Mouse (Mus musculus) A20 (cell line): Measurements from ENCODE around the gene H2al1d.
"Not testable (repeated sequence)": the region's sequence is repeated elsewhere in the genome, so short reads cannot be mapped to it uniquely, and the experiment has no call there.

Source experiments
- DNase-seq: peaks from one replicate; pipeline ENCODE4 v3.0.0-alpha.2; 2011; ENCODE audit warnings: low read depth, low spot score

Gene H2al1d

GRCm38 (mm10) chrX:11308524-11308923 lies at the start of gene H2al1d:
H2al1d (plus strand) TSS chrX:11308824.
- not testable (repeated sequence) for DNase-seq

DNA sequence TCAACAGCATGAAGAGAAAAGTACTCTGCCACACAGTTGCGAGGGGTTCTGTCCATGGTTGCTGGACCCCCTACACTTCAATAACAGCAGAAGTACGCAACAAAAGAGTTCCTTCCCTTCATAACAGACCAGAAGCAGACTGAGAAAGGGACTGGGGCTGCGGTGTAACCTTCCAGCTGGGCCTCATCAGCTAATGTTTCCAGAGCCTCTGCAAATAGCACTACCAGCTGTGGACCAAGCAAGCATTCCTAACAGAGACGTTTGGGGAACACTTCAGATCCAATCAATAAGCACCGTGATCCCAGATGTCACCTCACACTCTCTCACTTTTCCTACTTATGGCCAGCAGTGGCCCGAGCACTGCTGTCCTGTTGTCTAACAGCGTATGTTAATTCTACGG lies 43.7 kb upstream of the H2al1d start:
- no peak for DNase-seq

DNA sequence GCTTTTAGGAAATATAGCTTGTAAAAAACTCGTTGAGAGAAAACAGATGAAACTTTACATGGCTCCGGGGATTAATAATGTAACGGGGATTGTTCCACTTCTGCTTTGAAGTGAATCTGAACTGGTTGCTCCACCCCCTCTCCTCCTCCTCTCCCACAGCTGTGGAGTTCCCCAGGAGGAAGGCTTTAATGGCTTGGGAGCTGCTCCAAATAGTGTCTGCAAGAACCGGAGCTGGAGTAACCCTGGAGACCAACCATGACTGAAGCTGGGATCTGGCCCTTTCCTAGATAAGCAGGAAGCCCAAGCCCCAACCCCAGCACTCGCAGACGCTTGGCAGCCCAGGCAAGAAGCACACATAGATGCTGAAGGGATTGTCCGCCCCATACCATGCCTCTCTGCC lies 40.8 kb upstream of the H2al1d start:
- DNase-seq = no peak

DNA sequence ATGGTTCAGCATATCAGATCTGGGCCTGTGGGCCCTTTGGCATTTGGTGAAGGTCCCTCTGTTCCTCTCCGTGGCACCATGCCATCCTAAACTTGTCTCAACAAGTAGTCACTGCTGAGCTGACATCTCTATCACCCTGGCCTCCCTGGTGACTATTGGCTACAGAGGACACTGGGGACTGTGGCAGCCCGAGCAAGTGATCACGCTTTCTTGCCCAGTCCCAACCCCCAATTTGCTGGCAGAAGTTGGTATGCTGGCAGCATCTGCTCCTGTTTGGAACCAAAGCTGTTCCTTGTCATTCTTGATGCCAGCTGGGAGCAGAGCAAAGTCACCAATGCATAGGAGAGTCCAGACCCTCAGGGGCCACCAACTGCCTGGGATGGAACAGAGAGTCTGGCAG lies 39.5 kb upstream of the H2al1d start:
- no peak for DNase-seq

- no peak for DNase-seq
These were observed 35.4 kb upstream of the H2al1d start for GRCm38 (mm10) chrX:11273190-11273589.

GRCm38 (mm10) chrX:11277083-11277482 lies 31.5 kb upstream of the H2al1d start:
- no peak for DNase-seq

- no peak for DNase-seq
These were observed 27.9 kb upstream of the H2al1d start for GRCm38 (mm10) chrX:11280741-11281140.

- no peak for DNase-seq
These were observed 20.2 kb upstream of the H2al1d start for GRCm38 (mm10) chrX:11288306-11288882.

DNA sequence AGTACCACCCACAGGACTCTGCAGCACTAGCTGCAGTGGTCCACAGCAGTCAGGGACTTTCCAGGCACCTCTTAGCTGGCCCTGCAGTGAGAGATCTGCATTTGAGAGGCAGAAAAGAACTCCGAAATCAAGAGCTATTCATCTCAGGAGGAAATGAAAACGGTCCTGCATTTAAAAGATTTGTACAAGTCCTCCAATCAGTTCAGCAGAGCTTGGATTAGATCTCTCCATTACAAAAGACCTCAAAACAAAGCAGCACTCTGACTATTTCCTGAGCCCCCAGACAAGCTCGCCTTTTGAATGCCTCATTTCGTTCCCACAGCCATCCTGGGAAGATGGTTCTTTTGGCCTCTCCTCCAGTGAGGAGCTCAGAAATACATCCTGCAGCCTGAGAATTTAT lies 19.4 kb upstream of the H2al1d start:
- no peak for DNase-seq

DNA sequence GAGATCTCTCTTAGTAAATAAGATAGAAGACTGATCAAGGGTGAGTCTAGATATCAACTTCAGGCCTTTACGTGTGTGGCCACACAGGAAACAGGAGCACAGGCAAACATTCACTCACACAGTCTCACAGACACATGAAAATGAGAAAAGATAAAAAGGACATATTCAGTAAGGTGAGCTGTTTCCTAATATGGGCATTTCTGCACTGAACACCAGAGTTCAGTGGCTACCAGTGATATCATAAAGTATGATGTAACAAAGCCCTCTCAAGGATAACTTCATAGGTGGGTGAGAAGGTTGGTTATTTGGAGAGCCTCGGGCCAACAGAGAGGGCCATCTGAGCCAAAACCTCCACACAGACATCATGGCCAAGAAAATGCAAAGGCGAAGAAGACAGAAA lies 9.7 kb upstream of the H2al1d start, which contains the start of gene H2al1a:
H2al1a (plus strand) TSS at position 301 of the 400 bp plus-strand sequence.
- not testable (repeated sequence) for DNase-seq

DNA sequence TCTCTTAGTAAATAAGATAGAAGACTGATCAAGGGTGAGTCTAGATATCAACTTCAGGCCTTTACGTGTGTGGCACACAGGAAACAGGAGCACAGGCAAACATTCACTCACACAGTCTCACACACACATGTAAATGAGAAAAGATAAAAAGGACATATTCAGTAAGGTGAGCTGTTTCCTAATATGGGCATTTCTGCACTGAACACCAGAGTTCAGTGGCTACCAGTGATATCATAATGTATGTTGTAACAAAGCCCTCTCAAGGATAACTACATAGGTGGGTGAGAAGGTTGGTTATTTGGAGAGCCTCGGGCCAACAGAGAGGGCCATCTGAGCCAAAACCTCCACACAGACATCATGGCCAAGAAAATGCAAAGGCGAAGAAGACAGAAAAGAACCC lies 6.5 kb upstream of the H2al1d start, which contains the start of gene H2al1b:
H2al1b (plus strand) TSS at position 301 of the 400 bp plus-strand sequence.
- not testable (repeated sequence) for DNase-seq

GRCm38 (mm10) chrX:11305355-11305754 lies 3.3 kb upstream of the H2al1d start, which contains the start of gene H2al1c:
H2al1c (plus strand) TSS chrX:11305655.
- not testable (repeated sequence) for DNase-seq

DNA sequence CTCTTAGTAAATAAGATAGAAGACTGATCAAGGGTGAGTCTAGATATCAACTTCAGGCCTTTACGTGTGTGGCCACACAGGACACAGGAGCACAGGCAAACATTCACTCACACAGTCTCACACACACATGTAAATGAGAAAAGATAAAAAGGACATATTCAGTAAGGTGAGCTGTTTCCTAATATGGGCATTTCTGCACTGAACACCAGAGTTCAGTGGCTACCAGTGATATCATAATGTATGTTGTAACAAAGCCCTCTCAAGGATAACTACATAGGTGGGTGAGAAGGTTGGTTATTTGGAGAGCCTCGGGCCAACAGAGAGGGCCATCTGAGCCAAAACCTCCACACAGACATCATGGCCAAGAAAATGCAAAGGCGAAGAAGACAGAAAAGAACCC lies 3.0 kb downstream of the H2al1d start, which contains the start of gene H2al1e:
H2al1e (plus strand) TSS at position 301 of the 400 bp plus-strand sequence.
- not testable (repeated sequence) for DNase-seq

DNA sequence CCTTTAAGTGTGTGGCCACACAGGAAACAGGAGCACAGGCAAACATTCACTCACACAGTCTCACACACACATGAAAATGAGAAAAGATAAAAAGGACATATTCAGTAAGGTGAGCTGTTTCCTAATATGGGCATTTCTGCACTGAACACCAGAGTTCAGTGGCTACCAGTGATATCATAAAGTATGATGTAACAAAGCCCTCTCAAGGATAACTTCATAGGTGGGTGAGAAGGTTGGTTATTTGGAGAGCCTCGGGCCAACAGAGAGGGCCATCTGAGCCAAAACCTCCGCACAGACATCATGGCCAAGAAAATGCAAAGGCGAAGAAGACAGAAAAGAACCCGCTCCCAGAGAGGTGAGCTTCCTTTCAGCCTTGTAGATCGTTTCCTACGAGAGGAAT lies 6.2 kb downstream of the H2al1d start, which contains the start of gene H2al1f:
H2al1f (plus strand) TSS at position 301 of the 400 bp plus-strand sequence.
- not testable (repeated sequence) for DNase-seq

GRCm38 (mm10) chrX:11317956-11318355 lies 9.3 kb downstream of the H2al1d start, which contains the start of gene H2al1g:
H2al1g (plus strand) TSS chrX:11318256.
- DNase-seq = not testable (repeated sequence)

- DNase-seq = not testable (repeated sequence)
These were observed 12.6 kb downstream of the H2al1d start, which contains the start of gene H2al1h for GRCm38 (mm10) chrX:11321192-11321591. H2al1h (plus strand) TSS chrX:11321492.

DNA sequence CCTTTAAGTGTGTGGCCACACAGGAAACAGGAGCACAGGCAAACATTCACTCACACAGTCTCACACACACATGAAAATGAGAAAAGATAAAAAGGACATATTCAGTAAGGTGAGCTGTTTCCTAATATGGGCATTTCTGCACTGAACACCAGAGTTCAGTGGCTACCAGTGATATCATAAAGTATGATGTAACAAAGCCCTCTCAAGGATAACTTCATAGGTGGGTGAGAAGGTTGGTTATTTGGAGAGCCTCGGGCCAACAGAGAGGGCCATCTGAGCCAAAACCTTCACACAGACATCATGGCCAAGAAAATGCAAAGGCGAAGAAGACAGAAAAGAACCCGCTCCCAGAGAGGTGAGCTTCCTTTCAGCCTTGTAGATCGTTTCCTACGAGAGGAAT lies 15.7 kb downstream of the H2al1d start, which contains the start of gene H2al1i:
H2al1i (plus strand) TSS at position 301 of the 400 bp plus-strand sequence.
- DNase-seq = not testable (repeated sequence)

DNA sequence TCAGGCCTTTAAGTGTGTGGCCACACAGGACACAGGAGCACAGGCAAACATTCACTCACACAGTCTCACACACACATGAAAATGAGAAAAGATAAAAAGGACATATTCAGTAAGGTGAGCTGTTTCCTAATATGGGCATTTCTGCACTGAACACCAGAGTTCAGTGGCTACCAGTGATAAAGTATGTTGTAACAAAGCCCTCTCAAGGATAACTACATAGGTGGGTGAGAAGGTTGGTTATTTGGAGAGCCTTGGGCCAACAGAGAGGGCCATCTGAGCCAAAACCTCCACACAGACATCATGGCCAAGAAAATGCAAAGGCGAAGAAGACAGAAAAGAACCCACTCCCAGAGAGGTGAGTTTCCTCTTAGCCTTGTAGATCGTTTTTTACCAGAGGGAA lies 18.9 kb downstream of the H2al1d start, which contains the start of gene H2al1j:
H2al1j (plus strand) TSS at position 301 of the 400 bp plus-strand sequence.
- not testable (repeated sequence) for DNase-seq

GRCm38 (mm10) chrX:11345762-11346161 lies 37.1 kb downstream of the H2al1d start:
- DNase-seq = no peak

- DNase-seq = no peak
These were observed 38.1 kb downstream of the H2al1d start for GRCm38 (mm10) chrX:11346756-11347155.
